Mouse (Mus musculus) stomach, embryonic 15.5 days (tissue): ENCODE measurements at regions not wholly inside any gene's neighbourhood (a gene's known extent, or its start where the extent isn't known, plus 50 kb on each side); places are given as distances from the start of the nearest gene placed in this dataset.

Experiments
- ATAC-seq: fragments of 200-750 bp; cut with Nextera tagmentation; 2 replicates; pipeline ENCODE4 v1.8.0; 2017; ENCODE audit warnings: low read depth, moderate number of reproducible peaks, moderate TSS enrichment; ENCODE audit not compliant: insufficient read depth, low FRiP score
- H3K27ac ChIP-seq: fragments of 300-500 bp; sonication (generic); 2 replicates; pipeline ENCODE4 v1.5.1; 2015; ENCODE audit warnings: mild to moderate bottlenecking, inconsistent platforms
- H3K27me3 ChIP-seq: fragments of 300-500 bp; sonication (generic); replicated peaks from 2 replicates; pipeline ENCODE4 v1.6.1; 2015; ENCODE audit warnings: inconsistent platforms
- H3K36me3 ChIP-seq: fragments of 300-500 bp; sonication (generic); 2 replicates; pipeline ENCODE4 v1.6.1; 2015; ENCODE audit warnings: inconsistent platforms
- H3K4me1 ChIP-seq: fragments of 300-500 bp; sonication (generic); 2 replicates; pipeline ENCODE4 v1.6.1; 2015; ENCODE audit warnings: inconsistent platforms
- H3K4me2 ChIP-seq: fragments of 300-500 bp; sonication (generic); 2 replicates; pipeline ENCODE4 v1.6.1; 2015; ENCODE audit warnings: mild to moderate bottlenecking, inconsistent platforms
- H3K4me3 ChIP-seq: fragments of 300-500 bp; sonication (generic); replicated peaks from 2 replicates; pipeline ENCODE4 v1.5.1; 2015; ENCODE audit warnings: inconsistent platforms
- H3K9ac ChIP-seq: fragments of 300-500 bp; sonication (generic); 2 replicates; pipeline ENCODE4 v1.6.1; 2015; ENCODE audit warnings: inconsistent platforms
- H3K9me3 ChIP-seq: fragments of 300-500 bp; sonication (generic); 2 replicates; pipeline ENCODE4 v1.6.1; 2016; ENCODE audit warnings: inconsistent platforms
- WGBS: fragments of 180-500 bp; shearing (Covaris S2); methylation state at CpG from one replicate; pipeline ENCODE4 v1.1.7; 2015; 5-methylcytosine and 5-hydroxymethylcytosine counted together

GRCm38 (mm10) chr1:167945615-167946252 lies 256.7 kb downstream of the Lmx1a start:
- no peaks in the 10 kb centered on the region for H3K36me3 ChIP-seq
- peaks cover 2% of the 10 kb centered on the region; the same call in 1 of the 2 replicates for H3K4me1 ChIP-seq
- WGBS, result 66% methylated on average over 9 of the region's 9 CpGs
- H3K4me2 ChIP-seq, result no peak overlapping the region
- H3K4me3 ChIP-seq, result no peak overlapping the region
- H3K27ac ChIP-seq, result peak overlapping the region; percentile 16; the same call in 1 of the 2 replicates
- no peaks in the 10 kb centered on the region for H3K9me3 ChIP-seq
- no peak for ATAC-seq
- H3K27me3 ChIP-seq, result no peaks in the 10 kb centered on the region
- no peak overlapping the region for H3K9ac ChIP-seq

GRCm38 (mm10) chr1:167947866-167948265 lies 258.8 kb downstream of the Lmx1a start:
- no peaks in the 10 kb centered on the region for H3K27me3 ChIP-seq
- H3K4me1 ChIP-seq, result peaks cover 2% of the 10 kb centered on the region; the same call in 1 of the 2 replicates
- 62% methylated on average over 7 of the region's 7 CpGs for WGBS
- H3K9me3 ChIP-seq, result no peaks in the 10 kb centered on the region
- H3K36me3 ChIP-seq, result no peaks in the 10 kb centered on the region
- no peak overlapping the region for H3K4me3 ChIP-seq
- H3K9ac ChIP-seq, result no peak overlapping the region
- H3K4me2 ChIP-seq, result no peak overlapping the region
- no peak overlapping the region for H3K27ac ChIP-seq
- ATAC-seq, result no peak

- no peak overlapping the region for H3K4me3 ChIP-seq
- H3K4me2 ChIP-seq, result no peak overlapping the region
- H3K9me3 ChIP-seq, result no peaks in the 10 kb centered on the region
- H3K27ac ChIP-seq, result no peak overlapping the region
- no peak overlapping the region for H3K9ac ChIP-seq
- peaks cover 2% of the 10 kb centered on the region; the same call in 1 of the 2 replicates for H3K4me1 ChIP-seq
- H3K27me3 ChIP-seq, result no peaks in the 10 kb centered on the region
- no peak for ATAC-seq
- H3K36me3 ChIP-seq, result no peaks in the 10 kb centered on the region
Observed at GRCm38 (mm10) chr1:167951717-167952116, 262.7 kb downstream of the Lmx1a start.

- 92% methylated on average over 6 of the region's 6 CpGs for whole genome bisulfite sequencing
- Histone ChIP-seq H3K4me2 (no peak overlapping the region), H3K27ac (no peak overlapping the region), H3K27me3 (no peaks in the 10 kb centered on the region), H3K4me3 (no peak overlapping the region), H3K36me3 (no peaks in the 10 kb centered on the region), H3K9me3 (no peaks in the 10 kb centered on the region), H3K4me1 (no peaks in the 10 kb centered on the region), H3K9ac (no peak overlapping the region)
- no peak for ATAC-seq
Observed at GRCm38 (mm10) chr1:167958531-167958930, 269.5 kb downstream of the Lmx1a start.

- Histone ChIP-seq H3K4me2 (no peak overlapping the region), H3K27ac (no peak overlapping the region), H3K27me3 (no peaks in the 10 kb centered on the region), H3K9me3 (no peaks in the 10 kb centered on the region), H3K36me3 (no peaks in the 10 kb centered on the region), H3K4me1 (no peaks in the 10 kb centered on the region), H3K4me3 (no peak overlapping the region), H3K9ac (no peak overlapping the region)
- no peak for ATAC-seq
- 80% methylated on average over 3 of the region's 3 CpGs for WGBS
Observed at GRCm38 (mm10) chr1:167969545-167969944, 280.5 kb downstream of the Lmx1a start.

GRCm38 (mm10) chr1:167969985-167970384 lies 280.9 kb downstream of the Lmx1a start:
- Histone ChIP-seq H3K9me3 (no peaks in the 10 kb centered on the region), H3K27ac (no peak overlapping the region), H3K4me2 (no peak overlapping the region), H3K4me1 (no peaks in the 10 kb centered on the region), H3K9ac (no peak overlapping the region), H3K4me3 (no peak overlapping the region), H3K36me3 (no peaks in the 10 kb centered on the region), H3K27me3 (no peaks in the 10 kb centered on the region)
- 74% methylated on average over 5 of the region's 5 CpGs for WGBS
- ATAC-seq, result no peak

- Histone ChIP-seq H3K4me1 (no peaks in the 10 kb centered on the region), H3K9ac (no peak overlapping the region), H3K4me3 (no peak overlapping the region), H3K27me3 (no peaks in the 10 kb centered on the region), H3K4me2 (no peak overlapping the region), H3K36me3 (no peaks in the 10 kb centered on the region), H3K9me3 (no peaks in the 10 kb centered on the region), H3K27ac (no peak overlapping the region)
- no peak for ATAC-seq
- 69% methylated on average over 3 of the region's 3 CpGs for WGBS
Observed at GRCm38 (mm10) chr1:167976708-167977107, 287.7 kb downstream of the Lmx1a start.

GRCm38 (mm10) chr1:167979187-167979586 lies 290.1 kb downstream of the Lmx1a start:
- no peaks in the 10 kb centered on the region for H3K36me3 ChIP-seq
- no peak overlapping the region for H3K4me3 ChIP-seq
- no peaks in the 10 kb centered on the region for H3K4me1 ChIP-seq
- ATAC-seq, result no peak
- peak overlapping the region; percentile 68 for H3K27ac ChIP-seq
- WGBS, result 45% methylated on average over 3 of the region's 3 CpGs
- H3K27me3 ChIP-seq, result no peaks in the 10 kb centered on the region
- H3K9ac ChIP-seq, result no peak overlapping the region
- H3K4me2 ChIP-seq, result no peak overlapping the region
- H3K9me3 ChIP-seq, result no peaks in the 10 kb centered on the region

- no peaks in the 10 kb centered on the region for H3K9me3 ChIP-seq
Observed at GRCm38 (mm10) chr1:167979588-167979987, 290.6 kb downstream of the Lmx1a start.

GRCm38 (mm10) chr1:167981292-167981691 lies 292.3 kb downstream of the Lmx1a start:
- H3K9me3 ChIP-seq, result no peaks in the 10 kb centered on the region
- no peaks in the 10 kb centered on the region for H3K27me3 ChIP-seq
- WGBS, result 94% methylated on average over 2 of the region's 2 CpGs
- no peak for ATAC-seq
- no peak overlapping the region for H3K4me3 ChIP-seq
- H3K36me3 ChIP-seq, result no peaks in the 10 kb centered on the region
- no peak overlapping the region for H3K27ac ChIP-seq
- no peak overlapping the region for H3K9ac ChIP-seq
- no peak overlapping the region for H3K4me2 ChIP-seq
- no peaks in the 10 kb centered on the region for H3K4me1 ChIP-seq

More at GRCm38 (mm10) chr1:167979588-167979987, 290.6 kb downstream of the Lmx1a start:
- 55% methylated on average over 5 of the region's 5 CpGs for WGBS
- no peak; the same call in 1 of the 2 replicates for ATAC-seq
- Histone ChIP-seq H3K27ac (peak overlapping the region; percentile 48), H3K36me3 (no peaks in the 10 kb centered on the region), H3K4me2 (no peak overlapping the region), H3K4me3 (no peak overlapping the region), H3K4me1 (no peaks in the 10 kb centered on the region), H3K27me3 (no peaks in the 10 kb centered on the region), H3K9ac (no peak overlapping the region)

- 0 out of 2 replicates have a peak, but pooled peaks cover 2% of the 10 kb centered on the region for H3K4me1 ChIP-seq
- H3K4me2 ChIP-seq, result no peak overlapping the region
- no peak for ATAC-seq
- no peaks in the 10 kb centered on the region for H3K9me3 ChIP-seq
- no peak overlapping the region for H3K4me3 ChIP-seq
- H3K36me3 ChIP-seq, result no peaks in the 10 kb centered on the region
- no peak overlapping the region for H3K9ac ChIP-seq
- no peaks in the 10 kb centered on the region for H3K27me3 ChIP-seq
- no peak overlapping the region for H3K27ac ChIP-seq
- 83% methylated on average over 3 of the region's 3 CpGs for WGBS
Observed at GRCm38 (mm10) chr1:168007456-168007855, 318.4 kb downstream of the Lmx1a start.

- Histone ChIP-seq H3K4me2 (no peak overlapping the region), H3K9me3 (no peaks in the 10 kb centered on the region), H3K36me3 (no peaks in the 10 kb centered on the region), H3K27me3 (no peaks in the 10 kb centered on the region), H3K4me3 (no peak overlapping the region), H3K27ac (no peak overlapping the region), H3K9ac (no peak overlapping the region), H3K4me1 (0 out of 2 replicates have a peak, but pooled peaks cover 2% of the 10 kb centered on the region)
- ATAC-seq, result no peak
- 51% methylated on average over 1 of the region's 1 CpGs for WGBS
Observed at GRCm38 (mm10) chr1:168008216-168008615, 319.2 kb downstream of the Lmx1a start.

- no peaks in the 10 kb centered on the region for H3K9me3 ChIP-seq
- no peak for ATAC-seq
- 0 out of 2 replicates have a peak, but pooled peaks cover 2% of the 10 kb centered on the region for H3K4me1 ChIP-seq
- WGBS, result 82% methylated on average over 5 of the region's 5 CpGs
- H3K9ac ChIP-seq, result no peak overlapping the region
- H3K36me3 ChIP-seq, result no peaks in the 10 kb centered on the region
- H3K4me3 ChIP-seq, result no peak overlapping the region
- no peak overlapping the region for H3K27ac ChIP-seq
- no peaks in the 10 kb centered on the region for H3K27me3 ChIP-seq
- H3K4me2 ChIP-seq, result no peak overlapping the region
Observed at GRCm38 (mm10) chr1:168010416-168010815, 321.4 kb downstream of the Lmx1a start.
